Mouse (Mus musculus): ENCODE measurements around the gene Ccne1. TPM values are rescaled to one million over a fixed set of nuclear protein-coding genes. Genes with fewer than 3 reads are reported as not detected.

The Ccne1 gene
- total and polyA plus RNA-seq, 3 experiments, result 53.1 to 321 (median 78.0) TPM

DNA sequence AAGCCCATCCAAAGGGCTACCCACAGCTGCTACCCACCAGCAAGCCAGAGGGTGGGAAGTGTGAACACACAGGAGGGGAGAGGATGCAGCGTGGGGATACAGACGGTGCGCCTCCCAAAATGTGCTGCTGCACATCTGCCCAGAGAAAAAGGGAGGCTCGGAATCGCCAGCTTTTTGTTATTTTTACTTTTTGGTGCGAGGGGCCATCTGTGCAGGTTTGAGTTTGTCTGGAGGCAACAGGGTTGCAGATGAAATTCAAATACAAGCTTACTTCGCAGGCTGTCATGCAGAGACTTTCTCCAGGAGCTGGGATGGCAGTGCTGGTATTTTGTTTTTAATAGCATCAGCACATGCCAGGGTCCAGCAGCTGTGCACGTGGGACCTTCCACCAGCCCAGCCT lies 19.5 kb downstream of the Ccne1 start:
- no peak overlapping the region for H3K9ac ChIP-seq (ENCODE audit: control insufficient read depth, low read depth, low read length, poor library complexity, severe bottlenecking)
- H3K36me3 ChIP-seq (ENCODE audit: control insufficient read depth in 1 of 2, insufficient read depth in 2 of 2, low read length in 2 of 2), result no peaks in the 10 kb centered on the region; a peak in 1 of 4 replicates
- TF ChIP-seq POLR2AphosphoS5 (IDR thresholded peaks at IDR 0.05; ENCODE audit: borderline replicate concordance, low read depth, low read length), result no peak
- TF ChIP-seq MEF2A (IDR thresholded peaks at IDR 0.05; ENCODE audit: extremely low read depth, insufficient replicate concordance, low read depth, low read length, poor library complexity, severe bottlenecking), result no peak
- TF ChIP-seq NELFE (IDR thresholded peaks at IDR 0.05; ENCODE audit: low read depth, low read length), result no peak
- TF ChIP-seq KAT2A (conservative IDR thresholded peaks at IDR 0.05; ENCODE audit: low read depth, low read length), result no peak
- TF ChIP-seq GATA1 (IDR thresholded peaks at IDR 0.05; ENCODE audit: low read depth, low read length), result no peak
- no peak for TF ChIP-seq HCFC1 (IDR thresholded peaks at IDR 0.05; ENCODE audit: low read depth, low read length)
- no peak for TF ChIP-seq JUND (IDR thresholded peaks at IDR 0.05; ENCODE audit: low read depth, low read length)
- no peak for TF ChIP-seq CHD1 (IDR thresholded peaks at IDR 0.05; ENCODE audit: low read depth, low read length)
- no peaks in the 10 kb centered on the region for H3K9me3 ChIP-seq (replicated peaks; ENCODE audit: insufficient read depth, low read length)
- peaks cover 0 to 21% of the 10 kb centered on the region in 2 experiments; a peak in 2 of 4 replicates for H3K4me1 ChIP-seq (ENCODE audit: control insufficient read depth in 1 of 2, insufficient read depth in 2 of 2, low read length in 2 of 2)
- no peak overlapping the region for H3K27ac ChIP-seq (ENCODE audit: control insufficient read depth, low read depth, low read length)
- H3K4me3 ChIP-seq (ENCODE audit: control insufficient read depth in 1 of 2, insufficient read depth in 1 of 2, low read depth in 2 of 2, low read length in 2 of 2), result no peak overlapping the region
- no peaks in the 10 kb centered on the region for H3K27me3 ChIP-seq (ENCODE audit: control insufficient read depth in 1 of 2, insufficient read depth in 2 of 2, low read length in 2 of 2)
- no peak for DNase-seq (ENCODE audit: low read depth, low spot score)
- H3K79me2 ChIP-seq (ENCODE audit: control insufficient read depth, insufficient read depth, low read length, poor library complexity), result no peaks in the 10 kb centered on the region; the same call in 1 of the 2 replicates

GRCm38 (mm10) chr7:38086401-38086800 lies 20.9 kb downstream of the Ccne1 start:
- H3K27ac ChIP-seq (ENCODE audit: control insufficient read depth, low read depth, low read length), result no peak overlapping the region
- H3K4me1 ChIP-seq (ENCODE audit: control insufficient read depth in 1 of 2, insufficient read depth in 2 of 2, low read length in 2 of 2), result peaks cover 0 to 21% of the 10 kb centered on the region in 2 experiments; a peak in 2 of 4 replicates
- no peak for DNase-seq (ENCODE audit: low read depth, low spot score)
- H3K4me3 ChIP-seq (ENCODE audit: control insufficient read depth in 1 of 2, insufficient read depth in 1 of 2, low read depth in 2 of 2, low read length in 2 of 2), result no peak overlapping the region
- H3K79me2 ChIP-seq (ENCODE audit: control insufficient read depth, insufficient read depth, low read length, poor library complexity), result no peaks in the 10 kb centered on the region; the same call in 1 of the 2 replicates
- H3K27me3 ChIP-seq (ENCODE audit: control insufficient read depth in 1 of 2, insufficient read depth in 2 of 2, low read length in 2 of 2), result no peaks in the 10 kb centered on the region
- no peak for TF ChIP-seq ELF1 (IDR thresholded peaks at IDR 0.05; ENCODE audit: low read depth, low read length)
- TF ChIP-seq TCF12 (IDR thresholded peaks at IDR 0.05; ENCODE audit: low read depth, low read length), result no peak
- TF ChIP-seq ZNF384 (IDR thresholded peaks at IDR 0.05; ENCODE audit: low read depth, low read length), result no peak
- H3K9me3 ChIP-seq (replicated peaks; ENCODE audit: insufficient read depth, low read length), result no peaks in the 10 kb centered on the region
- no peaks in the 10 kb centered on the region; a peak in 1 of 4 replicates for H3K36me3 ChIP-seq (ENCODE audit: control insufficient read depth in 1 of 2, insufficient read depth in 2 of 2, low read length in 2 of 2)
- H3K9ac ChIP-seq (ENCODE audit: control insufficient read depth, low read depth, low read length, poor library complexity, severe bottlenecking), result peak overlapping the region; percentile 80; the same call in 1 of the 2 replicates

GRCm38 (mm10) chr7:38085573-38086211 lies 21.6 kb downstream of the Ccne1 start:
- peak overlapping the region; percentile 80 for H3K9ac ChIP-seq (ENCODE audit: control insufficient read depth, low read depth, low read length, poor library complexity, severe bottlenecking)
- peaks cover 0 to 20% of the 10 kb centered on the region in 2 experiments; a peak in 2 of 4 replicates for H3K4me1 ChIP-seq (ENCODE audit: control insufficient read depth in 1 of 2, insufficient read depth in 2 of 2, low read length in 2 of 2)
- no peak for TF ChIP-seq ELF1 (IDR thresholded peaks at IDR 0.05; ENCODE audit: low read depth, low read length)
- TF ChIP-seq CHD1 (IDR thresholded peaks at IDR 0.05; ENCODE audit: low read depth, low read length), result no peak
- TF ChIP-seq POLR2A (IDR thresholded peaks at IDR 0.05; ENCODE audit: control insufficient read depth in 1 of 2, insufficient read depth in 1 of 2, low read depth in 1 of 2, low read length in 2 of 2, poor library complexity in 1 of 2), result peak in 1 of 2 experiments; percentile 43; a peak in 1 of 4 replicates
- TF ChIP-seq CTCF (IDR thresholded peaks at IDR 0.05 in 2 of 3, conservative IDR thresholded peaks at IDR 0.05 in 1 of 3; ENCODE audit: control insufficient read depth in 1 of 3, insufficient read depth in 1 of 3, low read depth in 2 of 3, low read length in 3 of 3, poor library complexity in 1 of 3, severe bottlenecking in 1 of 3), result peak in 2 of 3 experiments; percentile 44 to 53; a peak in 5 of 6 replicates
- 0 out of 2 replicates have a peak, but pooled peaks have one; percentile 12 for TF ChIP-seq MYC (IDR thresholded peaks at IDR 0.05; ENCODE audit: low read depth, low read length)
- no peak for TF ChIP-seq MAX (IDR thresholded peaks at IDR 0.05; ENCODE audit: low read length)
- TF ChIP-seq NELFE (IDR thresholded peaks at IDR 0.05; ENCODE audit: low read depth, low read length), result peak; percentile 45; the same call in 1 of the 2 replicates
- H3K36me3 ChIP-seq (ENCODE audit: control insufficient read depth in 1 of 2, insufficient read depth in 2 of 2, low read length in 2 of 2), result no peaks in the 10 kb centered on the region; a peak in 1 of 4 replicates
- H3K79me2 ChIP-seq (ENCODE audit: control insufficient read depth, insufficient read depth, low read length, poor library complexity), result no peaks in the 10 kb centered on the region; the same call in 1 of the 2 replicates
- no peaks in the 10 kb centered on the region for H3K9me3 ChIP-seq (replicated peaks; ENCODE audit: insufficient read depth, low read length)
- DNase-seq (ENCODE audit: low read depth, low spot score), result peak; percentile 78
- H3K4me3 ChIP-seq (ENCODE audit: control insufficient read depth in 1 of 2, insufficient read depth in 1 of 2, low read depth in 2 of 2, low read length in 2 of 2), result peak overlapping the region; percentile 55 to 56
- H3K27ac ChIP-seq (ENCODE audit: control insufficient read depth, low read depth, low read length), result peak overlapping the region; percentile 62
- H3K27me3 ChIP-seq (ENCODE audit: control insufficient read depth in 1 of 2, insufficient read depth in 2 of 2, low read length in 2 of 2), result no peaks in the 10 kb centered on the region

All from MEL (cell line).